Mouse (Mus musculus) cortical plate, adult 2 months (tissue): Measurements from ENCODE around the gene Slc9a5.

Experiments
- CTCF ChIP-seq: fragments of 200-500 bp; IDR thresholded peaks from 2 replicates; pipeline ENCODE4 v1.5.1; 2011; ENCODE audit warnings: mild to moderate bottlenecking, control low read depth, low read length; ENCODE audit not compliant: insufficient read depth; ENCODE audit errors: extremely low read depth
- POLR2A ChIP-seq: fragments of 200-500 bp; IDR thresholded peaks from 2 replicates; pipeline ENCODE4 v1.6.1; 2011; ENCODE audit warnings: mild to moderate bottlenecking, low read length, control low read depth; ENCODE audit not compliant: insufficient read depth; ENCODE audit errors: extremely low read depth

DNA sequence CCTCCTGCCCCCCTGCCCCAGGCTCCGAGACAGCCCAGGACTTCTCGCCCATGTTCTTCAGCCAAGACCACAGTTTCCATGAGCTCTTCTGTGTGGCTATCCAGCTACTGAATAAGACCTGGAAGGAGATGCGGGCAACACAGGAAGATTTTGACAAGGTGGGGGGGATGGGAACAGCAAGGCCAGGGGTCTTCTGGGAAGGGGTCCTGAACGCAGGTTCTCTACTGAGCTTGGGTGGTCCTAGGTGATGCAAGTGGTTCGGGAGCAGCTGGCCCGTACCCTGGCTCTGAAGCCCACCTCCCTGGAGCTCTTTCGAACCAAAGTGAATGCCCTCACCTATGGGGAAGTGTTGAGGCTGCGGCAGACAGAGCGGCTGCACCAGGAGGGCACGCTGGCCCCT, 40.2 kb upstream of the Slc9a5 start:
- TF ChIP-seq CTCF: no peak
- no peak for TF ChIP-seq POLR2A
